Mouse (Mus musculus) kidney, adult 2 months (tissue): Measurements from ENCODE around the gene Aak1. TPM values are rescaled to one million over a fixed set of nuclear protein-coding genes. Genes with fewer than 3 reads are reported as not detected.
A peak's percentile ranks its signal among the peaks of the same experiment; 100 is the strongest.
"Not testable (repeated sequence)": the region's sequence is repeated elsewhere in the genome, so short reads cannot be mapped to it uniquely, and the experiment has no call there.

Experiments used
- DNase-seq: peaks from one replicate; pipeline ENCODE4 v3.0.0; 2021
- H3K27ac ChIP-seq: fragments of 200-500 bp; 2 replicates; pipeline ENCODE4 v1.5.1; 2012; ENCODE audit warnings: low read depth, low read length, control low read depth, inconsistent platforms; ENCODE audit not compliant: insufficient read depth
- H3K27me3 ChIP-seq: fragments of 200-500 bp; replicated peaks from 2 replicates; pipeline ENCODE4 v1.6.1; 2012; ENCODE audit warnings: mild to moderate bottlenecking, moderate library complexity, low read length, inconsistent platforms; ENCODE audit not compliant: control insufficient read depth, insufficient read depth
- H3K36me3 ChIP-seq: fragments of 200-500 bp; 2 replicates; pipeline ENCODE4 v1.6.1; 2012; ENCODE audit warnings: mild to moderate bottlenecking, moderate library complexity, low read length, inconsistent platforms; ENCODE audit not compliant: control insufficient read depth, insufficient read depth
- H3K4me1 ChIP-seq: fragments of 200-500 bp; 2 replicates; pipeline ENCODE4 v1.6.1; 2011; ENCODE audit warnings: low read length; ENCODE audit not compliant: control insufficient read depth, insufficient read depth
- H3K4me3 ChIP-seq: fragments of 200-500 bp; 2 replicates; pipeline ENCODE4 v1.5.1; 2011; ENCODE audit warnings: mild to moderate bottlenecking, low read depth, low read length, control low read depth; ENCODE audit not compliant: insufficient read depth
- CTCF ChIP-seq: fragments of 200-500 bp; conservative IDR thresholded peaks from 2 replicates; pipeline ENCODE4 v1.5.1; 2011; ENCODE audit warnings: low read depth, mild to moderate bottlenecking, control low read depth, low read length, moderate library complexity, mixed read lengths; ENCODE audit not compliant: insufficient read depth, insufficient read length
- POLR2A ChIP-seq: fragments of 200-500 bp; IDR thresholded peaks from one replicate; pipeline ENCODE4 v1.6.1; 2011; ENCODE audit warnings: low read depth, low read length, control low read depth
- WGBS: fragments of 180-500 bp; shearing (Covaris S2); methylation state at CpG from one replicate; pipeline ENCODE4 v1.1.7; 2018; 5-methylcytosine and 5-hydroxymethylcytosine counted together
- polyA plus RNA-seq: library from polyadenylated mRNA; depleted of rRNA; stranded (reverse); fragments of >200 nt; gene quantifications from 2 replicates; pipeline ENCODE4 v1.2.3, GENCODE M21; 2012; rRNA removed

Aak1 gene
- polyA plus RNA-seq, 1 experiment: 28.9 TPM

- Histone ChIP-seq H3K4me3 (peak overlapping the region; percentile 85), H3K27ac (no peak overlapping the region), H3K4me1 (peaks cover 5% of the 10 kb centered on the region; the same call in 1 of the 2 replicates), H3K27me3 (no peaks in the 10 kb centered on the region), H3K36me3 (no peaks in the 10 kb centered on the region)
- TF ChIP-seq POLR2A: no peak
- TF ChIP-seq CTCF: no peak
- WGBS: 8% methylated on average over 9 of the region's 9 CpGs
- no peak for DNase-seq
Observed at GRCm38 (mm10) chr6:87043131-87043516, 193.8 kb downstream of the Aak1 start.

- Histone ChIP-seq H3K36me3 (no peaks in the 10 kb centered on the region), H3K4me3 (no peak overlapping the region), H3K4me1 (peaks cover 5% of the 10 kb centered on the region; the same call in 1 of the 2 replicates), H3K27me3 (no peaks in the 10 kb centered on the region), H3K27ac (no peak overlapping the region)
- 81% methylated on average over 2 of the region's 2 CpGs for WGBS
- TF ChIP-seq POLR2A: no peak
- no peak for TF ChIP-seq CTCF
- no peak for DNase-seq
Observed at GRCm38 (mm10) chr6:87044895-87045294, 195.6 kb downstream of the Aak1 start.

- WGBS: 87% methylated on average over 3 of the region's 3 CpGs
- no peak for DNase-seq
- peaks cover 5% of the 10 kb centered on the region; the same call in 1 of the 2 replicates for H3K4me1 ChIP-seq
- TF ChIP-seq POLR2A (no peak), CTCF (no peak)
- no peaks in the 10 kb centered on the region for H3K27me3 ChIP-seq
- no peaks in the 10 kb centered on the region for H3K36me3 ChIP-seq
- no peak overlapping the region for H3K4me3 ChIP-seq
- H3K27ac ChIP-seq: no peak overlapping the region
Observed at GRCm38 (mm10) chr6:87045507-87045906, 196.2 kb downstream of the Aak1 start.

DNA sequence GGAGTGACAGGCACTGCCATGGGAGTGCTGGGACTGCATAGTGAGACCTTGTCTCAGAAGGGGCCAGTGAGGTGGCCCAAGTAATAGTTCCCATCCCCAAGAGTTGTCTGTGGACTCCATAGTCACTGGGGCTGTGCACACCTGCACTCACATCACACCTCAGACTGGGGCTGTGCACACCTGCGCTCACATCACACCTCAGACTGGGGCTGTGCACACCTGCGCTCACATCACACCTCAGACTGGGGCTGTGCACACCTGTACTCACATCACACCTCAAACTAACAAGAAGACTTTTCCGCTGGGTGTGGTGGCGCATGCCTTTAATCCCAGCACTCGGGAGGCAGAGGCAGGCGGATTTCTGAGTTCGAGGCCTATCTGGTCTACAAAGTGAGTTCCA lies 199.4 kb downstream of the Aak1 start:
- not testable (repeated sequence) for H3K4me1 ChIP-seq, H3K4me3 ChIP-seq, H3K27ac ChIP-seq, H3K36me3 ChIP-seq, H3K27me3 ChIP-seq, DNase-seq
- WGBS: 98% methylated on average over 7 of the region's 7 CpGs

GRCm38 (mm10) chr6:87051886-87052425 lies 202.6 kb downstream of the Aak1 start:
- WGBS: 93% methylated on average over 10 of the region's 10 CpGs
- Histone ChIP-seq H3K4me1 (no peaks in the 10 kb centered on the region), H3K27me3 (no peaks in the 10 kb centered on the region), H3K4me3 (no peak overlapping the region), H3K36me3 (peaks cover 2% of the 10 kb centered on the region; the same call in 1 of the 2 replicates), H3K27ac (no peak overlapping the region)
- TF ChIP-seq POLR2A (no peak), CTCF (no peak)
- DNase-seq: no peak

Other genes starting within 250 kb of the Aak1 start
- 0.10 and 0.33 TPM in 2 replicates for gene Asprv1, start 221.4 kb upstream of the Aak1 start, polyA plus RNA-seq
- gene Mxd1, start 180.4 kb upstream of the Aak1 start, polyA plus RNA-seq: 8.7 and 9.9 TPM in 2 replicates
- 14.6 and 21.0 TPM in 2 replicates for gene Snrnp27, start 165.0 kb upstream of the Aak1 start, polyA plus RNA-seq
- gene Gmcl1, start 116.1 kb upstream of the Aak1 start, polyA plus RNA-seq: 9.1 and 10.0 TPM in 2 replicates
- gene Anxa4, start 55.9 kb upstream of the Aak1 start, polyA plus RNA-seq: 57.2 and 68.8 TPM in 2 replicates
- gene Nfu1, start 159.7 kb downstream of the Aak1 start, polyA plus RNA-seq: 232 and 303 TPM in 2 replicates
- 10.3 and 11.9 TPM in 2 replicates for gene Gfpt1, start 193.3 kb downstream of the Aak1 start, polyA plus RNA-seq